Mouse (Mus musculus) layer of hippocampus, adult 2 months (tissue): ENCODE measurements around the gene Hipk1. TPM values are rescaled to one million over a fixed set of nuclear protein-coding genes. Genes with fewer than 3 reads are reported as not detected.

Source experiments
- DNase-seq, 2 experiments: peaks; one replicate each; pipeline ENCODE4 v3.0.0; 2022; ENCODE audit warnings: low spot score in 2 of 2
- H3K27ac ChIP-seq: fragments of 200-600 bp; 2 replicates; pipeline ENCODE4 v1.8.1; 2022
- H3K4me3 ChIP-seq: fragments of 200-600 bp; 2 replicates; pipeline ENCODE4 v1.8.1; 2022; ENCODE audit warnings: mild to moderate bottlenecking
- CTCF ChIP-seq: fragments of 200-600 bp; conservative IDR thresholded peaks from 2 replicates; pipeline ENCODE4 v1.8.1; 2022; ENCODE audit warnings: antibody characterized with exemption, mild to moderate bottlenecking, moderate library complexity
- total RNA-seq, 2 experiments: library from RNA; stranded (reverse); gene quantifications; 2 replicates each; pipeline ENCODE4 v1.2.3; 2021

Hipk1 gene
- total RNA-seq, 2 experiments from 2014 or later, result 128 to 134 TPM

DNA sequence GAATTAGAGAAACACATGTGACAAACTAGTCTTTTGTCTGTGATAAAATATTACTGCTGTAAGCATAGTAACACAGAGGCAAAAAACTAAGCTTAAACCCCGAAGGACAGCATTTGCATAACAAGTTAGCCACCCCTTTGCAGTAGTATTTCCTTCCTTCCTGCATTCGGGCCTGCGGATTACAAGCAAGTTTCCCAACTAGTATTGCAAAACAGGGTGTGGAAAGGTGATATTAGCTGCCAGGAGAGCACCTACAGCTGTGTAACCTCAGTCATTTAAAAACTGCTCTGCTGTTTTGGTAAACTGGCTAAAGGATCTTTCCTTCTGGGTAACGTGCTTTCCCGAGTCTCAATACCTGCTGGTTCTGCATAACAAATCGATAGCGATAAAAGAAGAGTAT is 4.1 kb downstream of the Hipk1 start:
- DNase-seq, result no peak
- no peak overlapping the region for H3K4me3 ChIP-seq
- no peak overlapping the region for H3K27ac ChIP-seq
- TF ChIP-seq CTCF, result no peak

DNA sequence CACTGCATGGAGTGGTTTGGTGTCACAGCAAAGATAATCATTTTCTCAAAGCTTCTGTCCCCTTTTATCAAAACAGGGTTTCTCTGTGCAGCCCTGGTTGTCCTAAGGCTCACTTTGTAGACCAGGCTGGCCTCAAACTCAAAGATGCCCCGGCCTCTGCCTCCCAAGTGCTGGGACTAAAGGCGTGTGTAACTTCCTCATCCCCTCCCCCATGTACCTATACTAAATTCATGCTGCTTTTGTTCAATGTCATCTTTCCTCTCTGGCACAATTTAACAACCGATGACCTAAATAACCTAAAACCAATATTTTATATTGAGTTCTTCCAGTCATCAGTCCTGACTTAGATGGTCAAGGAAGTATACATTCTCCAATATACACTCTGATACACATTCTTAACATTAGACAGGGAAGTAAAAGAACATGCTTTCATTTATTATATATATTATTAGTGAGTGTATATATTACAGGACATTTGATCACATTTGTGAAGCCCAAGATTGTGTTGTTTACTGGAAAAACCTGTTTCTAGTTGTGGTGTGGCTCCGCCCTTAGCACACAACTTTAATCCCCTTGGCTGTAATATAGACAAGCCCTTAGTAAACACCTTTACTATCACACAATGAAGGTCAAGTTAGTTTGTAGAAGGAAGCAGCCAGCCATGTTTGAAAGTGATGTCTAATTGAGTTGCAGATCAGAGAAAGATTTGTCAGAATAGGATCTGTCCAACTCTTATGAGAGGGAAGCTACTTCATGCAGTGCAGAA is 8.3 kb downstream of the Hipk1 start:
- DNase-seq, result no peak
- H3K27ac ChIP-seq, result no peak overlapping the region
- no peak overlapping the region for H3K4me3 ChIP-seq
- no peak for TF ChIP-seq CTCF

DNA sequence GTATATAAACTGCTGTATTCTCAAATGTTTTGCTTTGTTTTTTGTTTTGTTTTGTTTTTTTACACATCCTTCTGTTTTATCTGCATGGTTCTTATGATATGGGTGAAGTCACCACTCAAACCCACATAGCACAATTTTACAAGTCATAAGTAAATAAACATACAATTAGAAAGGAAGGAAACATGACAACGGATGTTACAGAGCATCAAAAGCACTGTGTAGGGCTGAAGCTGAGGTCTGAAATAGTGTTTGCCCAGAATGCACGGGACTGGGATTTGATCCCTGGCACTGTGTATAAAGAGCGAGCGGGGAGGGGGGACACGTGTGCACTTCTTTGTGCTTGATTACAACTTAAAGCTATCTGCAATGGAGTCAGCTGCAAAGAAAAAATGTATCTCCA is 10.6 kb downstream of the Hipk1 start:
- Histone ChIP-seq H3K27ac (peak overlapping the region; percentile 37), H3K4me3 (no peak overlapping the region)
- no peak for TF ChIP-seq CTCF
- no peak for DNase-seq

DNA sequence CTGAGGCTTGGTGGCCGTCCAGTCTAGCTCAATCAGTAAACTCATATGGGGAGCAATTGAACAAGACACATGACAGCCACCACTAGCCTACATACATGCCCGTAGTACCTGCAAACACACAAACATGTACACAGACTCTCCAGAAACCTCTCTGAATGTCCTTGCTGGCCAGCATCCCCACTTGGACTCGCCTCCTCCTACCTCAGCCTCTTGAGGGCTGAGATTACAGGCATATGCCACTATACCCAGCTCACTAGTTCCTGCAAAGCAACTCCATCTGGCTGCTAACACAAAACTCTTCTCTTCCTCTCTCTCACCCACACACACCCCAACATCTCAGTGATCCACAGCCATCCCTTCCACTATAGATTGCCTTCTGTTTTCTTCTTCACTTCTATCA is 11.1 kb downstream of the Hipk1 start:
- DNase-seq, result peak in 1 of 2 experiments; percentile 41

DNA sequence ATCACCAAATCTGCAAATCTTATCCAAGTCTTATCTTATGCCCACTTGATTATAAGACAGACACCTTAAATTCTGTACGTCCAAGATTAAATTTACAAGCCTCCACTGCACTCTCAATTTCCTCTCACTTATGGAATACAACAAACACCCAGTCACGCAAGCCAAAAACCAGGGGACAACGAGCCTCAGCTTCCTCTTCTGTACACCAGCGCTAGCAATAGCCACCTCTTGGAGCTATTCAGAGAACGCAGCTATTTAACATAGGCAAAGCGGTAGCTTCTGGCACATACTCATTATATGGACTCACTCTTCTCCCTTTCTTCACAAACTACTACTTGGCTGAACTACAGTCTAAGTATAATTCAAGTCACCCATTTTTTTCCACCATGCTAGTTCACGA is 12.2 kb downstream of the Hipk1 start:
- TF ChIP-seq CTCF, result no peak
- Histone ChIP-seq H3K4me3 (no peak overlapping the region), H3K27ac (no peak overlapping the region)
- DNase-seq, result no peak

More for the DNA sequence above, 11.1 kb downstream of the Hipk1 start:
- Histone ChIP-seq H3K4me3 (no peak overlapping the region), H3K27ac (peak overlapping the region; percentile 37)
- no peak for TF ChIP-seq CTCF

DNA sequence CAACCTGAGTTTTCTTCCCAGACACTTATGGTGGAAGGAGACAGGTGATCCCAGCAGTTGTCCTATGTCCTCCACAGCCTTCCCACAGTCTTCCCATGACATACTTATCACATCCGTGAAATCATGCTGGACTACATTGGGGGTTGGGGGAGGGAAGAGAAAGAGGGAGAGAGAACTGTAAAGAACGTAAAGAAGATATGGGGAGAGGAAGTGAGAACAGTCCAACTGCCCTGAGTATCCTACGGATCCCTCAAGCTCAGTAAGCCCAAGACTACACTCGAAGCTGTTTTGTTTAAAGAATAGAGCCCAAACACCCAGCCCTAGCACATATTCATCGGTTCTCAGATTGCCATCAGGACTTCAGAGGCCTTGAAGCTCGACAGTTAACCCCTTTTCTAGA is 12.7 kb downstream of the Hipk1 start:
- TF ChIP-seq CTCF, result no peak
- Histone ChIP-seq H3K4me3 (no peak overlapping the region), H3K27ac (no peak overlapping the region)
- no peak for DNase-seq

DNA sequence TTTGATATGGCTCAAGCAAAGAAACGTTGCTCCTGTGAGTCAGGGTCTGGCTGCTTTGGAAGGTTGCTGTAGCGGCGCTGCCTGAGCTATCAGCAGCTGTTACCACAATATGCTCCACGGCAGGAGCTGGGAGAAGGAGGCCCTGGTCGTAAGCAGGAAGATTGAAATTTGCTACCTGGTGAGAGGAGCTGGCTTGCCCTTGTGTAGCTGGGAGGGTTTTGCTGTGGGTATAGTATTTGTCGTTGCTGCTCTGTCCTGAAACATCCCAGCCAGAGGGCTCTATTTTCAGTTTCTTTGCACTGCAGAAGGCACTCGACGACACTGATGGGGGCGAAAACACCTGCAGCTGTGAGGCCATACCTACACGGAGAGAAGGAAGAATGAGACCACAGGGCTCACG is 13.4 kb downstream of the Hipk1 start:
- DNase-seq, result peak in 1 of 2 experiments; percentile 41
- Histone ChIP-seq H3K4me3 (no peak overlapping the region), H3K27ac (peak overlapping the region; percentile 72)
- TF ChIP-seq CTCF, result no peak

DNA sequence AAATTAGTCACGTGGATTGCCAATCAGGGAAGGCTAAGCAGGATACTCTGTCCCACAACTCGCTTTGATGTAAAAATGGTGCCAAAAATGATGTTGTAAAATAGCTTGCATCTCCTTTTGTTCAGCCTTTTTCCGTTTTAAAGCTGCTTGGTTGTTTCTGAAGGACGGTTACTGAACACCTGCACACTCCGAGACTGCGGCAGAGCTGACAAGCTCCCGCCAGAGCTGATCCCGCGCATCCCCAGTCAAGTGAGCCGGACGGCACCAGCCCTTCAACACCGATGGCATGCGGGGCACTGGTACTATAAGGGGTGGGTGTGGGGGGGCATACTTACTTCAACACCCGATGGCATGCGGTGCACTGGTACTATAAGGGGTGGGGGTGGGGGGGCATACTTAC is 17.4 kb downstream of the Hipk1 start:
- no peak for DNase-seq
- TF ChIP-seq CTCF, result no peak
- Histone ChIP-seq H3K27ac (peak overlapping the region; percentile 80; the same call in 1 of the 2 replicates), H3K4me3 (no peak overlapping the region)

DNA sequence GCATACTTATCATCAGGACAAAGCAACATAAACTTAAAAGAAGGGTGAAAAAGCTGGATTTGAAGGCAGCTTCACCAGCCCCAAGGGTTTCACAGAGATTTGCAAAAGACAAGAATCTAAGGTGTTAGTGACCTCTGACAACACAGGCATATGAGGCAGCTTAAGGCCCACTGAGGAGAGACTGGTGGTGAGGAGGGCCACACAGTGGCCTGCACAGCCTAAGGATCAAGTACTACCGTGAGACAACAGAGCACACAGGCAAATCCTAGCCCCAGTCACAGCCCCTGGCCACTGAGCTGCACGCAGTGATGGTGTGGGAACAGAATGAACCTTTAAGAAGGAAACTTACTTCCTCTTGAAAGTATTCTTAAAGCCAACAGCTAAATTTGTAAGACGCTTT is 17.9 kb downstream of the Hipk1 start:
- Histone ChIP-seq H3K4me3 (no peak overlapping the region), H3K27ac (peak overlapping the region; percentile 80)
- TF ChIP-seq CTCF, result no peak
- DNase-seq, result no peak

DNA sequence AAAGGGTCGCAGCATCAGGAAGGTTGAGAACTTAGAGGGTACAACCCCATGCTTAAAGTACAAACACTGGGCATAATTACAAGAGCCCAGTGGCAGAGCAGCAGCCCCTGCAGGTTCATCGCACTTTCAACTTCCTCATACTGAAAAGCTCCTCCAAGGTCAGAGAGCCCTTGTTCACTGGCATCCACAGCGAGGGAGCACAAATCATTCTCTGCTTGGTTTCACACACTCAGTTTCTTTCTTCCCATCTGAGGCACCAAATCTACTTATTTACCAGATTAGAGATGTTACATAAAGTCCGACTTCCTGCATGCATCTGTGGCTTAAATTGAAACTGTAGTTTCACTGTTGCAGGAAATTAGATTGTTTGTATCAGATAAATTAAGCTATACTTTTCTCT is 18.5 kb downstream of the Hipk1 start:
- TF ChIP-seq CTCF, result no peak
- no peak for DNase-seq
- Histone ChIP-seq H3K4me3 (no peak overlapping the region), H3K27ac (peak overlapping the region; percentile 80)

DNA sequence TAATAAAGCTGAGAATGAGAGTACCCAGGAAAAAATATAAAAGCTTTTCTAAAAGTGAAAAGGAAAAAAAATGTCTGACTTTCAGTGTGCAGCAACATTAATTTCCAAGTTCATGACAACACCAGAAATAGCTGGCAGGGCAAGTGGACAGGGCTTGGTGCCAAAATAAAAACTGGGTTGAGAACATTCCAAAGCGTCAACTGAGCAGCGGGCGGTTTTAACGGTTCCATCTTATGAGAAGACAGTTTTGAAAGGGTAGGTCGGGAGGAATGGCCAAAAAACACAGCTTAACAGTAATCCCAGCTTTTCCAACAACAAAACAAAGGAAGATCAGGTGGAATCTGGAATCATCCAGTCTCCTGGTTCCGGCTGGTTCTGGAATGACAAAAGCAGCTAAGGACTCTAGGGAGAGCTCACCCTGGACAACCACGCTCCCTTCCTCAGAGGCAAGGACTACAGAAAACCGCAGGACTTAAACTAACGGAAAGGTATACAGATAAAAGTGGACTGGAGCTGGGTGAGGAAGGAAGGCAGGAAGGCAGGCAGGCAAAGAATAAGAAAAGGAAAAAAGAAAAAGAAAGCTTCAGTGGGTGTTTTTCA is 19.7 kb downstream of the Hipk1 start:
- Histone ChIP-seq H3K4me3 (no peak overlapping the region; the same call in 1 of the 2 replicates), H3K27ac (peak overlapping the region; percentile 80)
- TF ChIP-seq CTCF, result no peak
- DNase-seq, result peak in 1 of 2 experiments; percentile 35

DNA sequence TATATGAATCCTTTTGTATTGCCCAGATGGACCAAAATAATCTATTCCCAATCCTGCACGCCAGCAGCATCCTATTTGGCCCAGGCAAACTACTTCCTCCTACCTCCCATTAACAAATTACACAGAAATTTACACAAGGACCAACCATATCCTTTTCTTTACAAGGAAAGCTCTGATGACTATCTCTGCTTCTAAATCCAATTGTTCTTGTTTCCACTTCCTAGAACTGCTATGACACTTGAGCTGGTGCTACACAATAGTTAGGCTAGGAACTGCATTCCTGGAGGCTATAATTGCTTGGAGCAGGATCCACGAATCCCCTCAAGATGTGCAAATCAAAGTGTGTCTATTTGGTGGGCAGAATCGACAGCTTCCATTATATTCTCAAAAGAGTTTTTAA is 24.6 kb downstream of the Hipk1 start:
- no peak overlapping the region for H3K27ac ChIP-seq
- H3K4me3 ChIP-seq, result no peak overlapping the region
- TF ChIP-seq CTCF, result no peak
- DNase-seq, result no peak

DNA sequence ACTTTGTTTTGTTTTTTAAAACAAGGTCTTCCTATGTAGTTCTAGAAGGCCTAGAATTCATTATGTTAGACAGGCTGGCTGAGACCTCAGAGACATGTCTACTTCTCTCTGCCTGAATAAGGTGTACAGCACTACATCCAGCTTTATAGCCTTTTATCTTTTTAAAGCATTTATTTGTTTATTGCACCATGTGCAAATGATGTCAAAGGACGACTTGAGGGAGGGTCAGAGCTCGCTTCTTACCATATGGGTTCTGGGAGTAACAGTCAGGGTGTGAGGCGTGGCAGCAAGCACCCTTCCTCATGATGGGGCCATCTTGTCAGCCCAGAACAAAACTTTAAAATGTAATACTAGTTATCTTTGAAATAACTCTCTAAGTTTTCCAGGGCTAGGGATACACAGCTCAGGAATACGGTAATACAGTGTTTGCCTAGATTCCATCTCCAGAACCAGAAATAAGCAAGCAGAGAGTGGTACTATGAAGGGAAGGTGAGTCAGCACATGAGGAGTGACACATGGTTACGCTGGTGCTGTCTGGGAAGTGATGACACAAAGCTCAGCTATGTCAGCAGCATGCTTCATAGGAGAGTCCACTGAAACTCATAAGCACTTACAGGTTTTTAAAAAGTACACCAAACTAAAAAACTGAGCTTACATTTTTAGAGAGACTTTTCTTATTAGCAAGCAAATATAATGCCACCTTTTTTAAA is 31.9 kb downstream of the Hipk1 start:
- no peak for DNase-seq
- TF ChIP-seq CTCF, result no peak
- no peak overlapping the region for H3K27ac ChIP-seq
- H3K4me3 ChIP-seq, result no peak overlapping the region
